Mouse (Mus musculus) kidney, adult 2 months (tissue): ENCODE data around the gene Commd6.

Experiments
- CTCF ChIP-seq: fragments of 200-500 bp; conservative IDR thresholded peaks from 2 replicates; pipeline ENCODE4 v1.5.1; 2011; ENCODE audit warnings: low read depth, mild to moderate bottlenecking, control low read depth, low read length, moderate library complexity, mixed read lengths; ENCODE audit not compliant: insufficient read depth, insufficient read length
- POLR2A ChIP-seq: fragments of 200-500 bp; IDR thresholded peaks from one replicate; pipeline ENCODE4 v1.6.1; 2011; ENCODE audit warnings: low read depth, low read length, control low read depth

GRCm38 (mm10) chr14:101593340-101593739 lies 47.1 kb downstream of the Commd6 start:
- TF ChIP-seq POLR2A (no peak), CTCF (no peak)
